Mouse (Mus musculus): ENCODE results near the gene Gm20489. TPM values are rescaled to one million over a fixed set of nuclear protein-coding genes. Genes with fewer than 3 reads are reported as not detected.

Gene Gm20489
- polyA plus RNA-seq, 1 experiment, result not detected

- TF ChIP-seq POLR2A (IDR thresholded peaks at IDR 0.05; ENCODE audit: borderline replicate concordance, low read depth, low read length) (no peak), CTCF (IDR thresholded peaks at IDR 0.05; ENCODE audit: low read depth, low read length) (no peak)
- Histone ChIP-seq H3K4me1 (ENCODE audit: control insufficient read depth, insufficient read depth, low read length) (peaks cover 14% of the 10 kb centered on the region), H3K4me3 (ENCODE audit: insufficient read depth, low read length) (peak overlapping the region; percentile 66), H3K27ac (ENCODE audit: insufficient read depth, low read depth, low read length) (no peak overlapping the region)
Observed at GRCm38 (mm10) chrX:101266631-101267030, 2.2 kb downstream of the Gm20489 start.

- Histone ChIP-seq H3K27ac (ENCODE audit: insufficient read depth, low read depth, low read length) (no peak within 1 kb of the TSS), H3K4me1 (ENCODE audit: control insufficient read depth, insufficient read depth, low read length) (peaks cover 27% of the 10 kb centered on the region), H3K4me3 (ENCODE audit: insufficient read depth, low read length) (no peak within 1 kb of the TSS)
- TF ChIP-seq POLR2A (IDR thresholded peaks at IDR 0.05; ENCODE audit: borderline replicate concordance, low read depth, low read length), result no peak
- no peak for TF ChIP-seq CTCF (IDR thresholded peaks at IDR 0.05; ENCODE audit: low read depth, low read length)
Observed at GRCm38 (mm10) chrX:101263892-101264291, 4.9 kb downstream of the Gm20489 start, which contains the start of gene Gm614. Gene Gm614, minus strand, starts transcription at chrX:101263992.

- H3K4me3 ChIP-seq (ENCODE audit: insufficient read depth, low read length), result no peak overlapping the region
- TF ChIP-seq POLR2A (IDR thresholded peaks at IDR 0.05; ENCODE audit: borderline replicate concordance, low read depth, low read length) (no peak), CTCF (IDR thresholded peaks at IDR 0.05; ENCODE audit: low read depth, low read length) (no peak)
Observed at GRCm38 (mm10) chrX:101260441-101261325, 8.1 kb downstream of the Gm20489 start.

GRCm38 (mm10) chrX:101256603-101257002 is 12.2 kb downstream of the Gm20489 start:
- Histone ChIP-seq H3K4me1 (ENCODE audit: control insufficient read depth, insufficient read depth, low read length) (peaks cover 22% of the 10 kb centered on the region), H3K27ac (ENCODE audit: insufficient read depth, low read depth, low read length) (no peak overlapping the region), H3K4me3 (ENCODE audit: insufficient read depth, low read length) (no peak overlapping the region)
- TF ChIP-seq CTCF (IDR thresholded peaks at IDR 0.05; ENCODE audit: low read depth, low read length), result no peak
- no peak for TF ChIP-seq POLR2A (IDR thresholded peaks at IDR 0.05; ENCODE audit: borderline replicate concordance, low read depth, low read length)

More at GRCm38 (mm10) chrX:101260441-101261325, 8.1 kb downstream of the Gm20489 start:
- peaks cover 17% of the 10 kb centered on the region for H3K4me1 ChIP-seq (ENCODE audit: control insufficient read depth, insufficient read depth, low read length)
- H3K27ac ChIP-seq (ENCODE audit: insufficient read depth, low read depth, low read length), result peak overlapping the region; percentile 78

GRCm38 (mm10) chrX:101254740-101255139 is 14.1 kb downstream of the Gm20489 start:
- Histone ChIP-seq H3K27ac (ENCODE audit: insufficient read depth, low read depth, low read length) (peak overlapping the region; percentile 45), H3K4me3 (ENCODE audit: insufficient read depth, low read length) (peak overlapping the region; percentile 75), H3K4me1 (ENCODE audit: control insufficient read depth, insufficient read depth, low read length) (peaks cover 10% of the 10 kb centered on the region)
- TF ChIP-seq POLR2A (IDR thresholded peaks at IDR 0.05; ENCODE audit: borderline replicate concordance, low read depth, low read length) (no peak), CTCF (IDR thresholded peaks at IDR 0.05; ENCODE audit: low read depth, low read length) (no peak)

GRCm38 (mm10) chrX:101253952-101254729 is 14.7 kb downstream of the Gm20489 start, which contains the start of gene Foxo4:
Gene Foxo4, plus strand, starts transcription at chrX:101254528.
- TF ChIP-seq CTCF (IDR thresholded peaks at IDR 0.05; ENCODE audit: low read depth, low read length), result no peak
- TF ChIP-seq POLR2A (IDR thresholded peaks at IDR 0.05; ENCODE audit: borderline replicate concordance, low read depth, low read length), result no peak

GRCm38 (mm10) chrX:101245011-101245410 is 23.8 kb downstream of the Gm20489 start:
- TF ChIP-seq POLR2A (IDR thresholded peaks at IDR 0.05; ENCODE audit: borderline replicate concordance, low read depth, low read length), result no peak
- Histone ChIP-seq H3K4me3 (ENCODE audit: insufficient read depth, low read length) (no peak overlapping the region), H3K4me1 (ENCODE audit: control insufficient read depth, insufficient read depth, low read length) (no peaks in the 10 kb centered on the region), H3K27ac (ENCODE audit: insufficient read depth, low read depth, low read length) (no peak overlapping the region)

More at GRCm38 (mm10) chrX:101253952-101254729, 14.7 kb downstream of the Gm20489 start, which contains the start of gene Foxo4:
- peak within 1 kb of the TSS; percentile 45 for H3K27ac ChIP-seq (ENCODE audit: insufficient read depth, low read depth, low read length)
- peak within 1 kb of the TSS; percentile 75 for H3K4me3 ChIP-seq (ENCODE audit: insufficient read depth, low read length)
- peaks cover 7% of the 10 kb centered on the region for H3K4me1 ChIP-seq (ENCODE audit: control insufficient read depth, insufficient read depth, low read length)

- TF ChIP-seq CTCF (IDR thresholded peaks at IDR 0.05; ENCODE audit: low read depth, low read length) (no peak), POLR2A (IDR thresholded peaks at IDR 0.05; ENCODE audit: borderline replicate concordance, low read depth, low read length) (no peak)
- peak overlapping the region; percentile 63 for H3K27ac ChIP-seq (ENCODE audit: insufficient read depth, low read depth, low read length)
- peaks cover 2% of the 10 kb centered on the region; the same call in 1 of the 2 replicates for H3K4me1 ChIP-seq (ENCODE audit: control insufficient read depth, insufficient read depth, low read length)
- peak overlapping the region; percentile 52 for H3K4me3 ChIP-seq (ENCODE audit: insufficient read depth, low read length)
Observed at GRCm38 (mm10) chrX:101222796-101223162, 46.0 kb downstream of the Gm20489 start.

- H3K27ac ChIP-seq (ENCODE audit: insufficient read depth, low read depth, low read length), result peak within 1 kb of the TSS; percentile 81
- H3K4me3 ChIP-seq (ENCODE audit: insufficient read depth, low read length), result peak within 1 kb of the TSS; percentile 94
- H3K4me1 ChIP-seq (ENCODE audit: control insufficient read depth, insufficient read depth, low read length), result peaks cover 2% of the 10 kb centered on the region; the same call in 1 of the 2 replicates
- TF ChIP-seq POLR2A (IDR thresholded peaks at IDR 0.05; ENCODE audit: borderline replicate concordance, low read depth, low read length), result no peak
- TF ChIP-seq CTCF (IDR thresholded peaks at IDR 0.05; ENCODE audit: low read depth, low read length), result no peak
Observed at GRCm38 (mm10) chrX:101221834-101222795, 46.7 kb downstream of the Gm20489 start, which contains the start of gene Snx12. Gene Snx12, minus strand, starts transcription at chrX:101222563.

Other genes with a start within 250 kb of the Gm20489 start
- gene Tex11, start 209.4 kb downstream of the Gm20489 start, polyA plus RNA-seq (2012; ENCODE audit: insufficient read depth, insufficient read length, missing spikeins), result not detected in 2 replicates
- gene Slc7a3, start 183.0 kb downstream of the Gm20489 start, polyA plus RNA-seq (2012; ENCODE audit: insufficient read depth, insufficient read length, missing spikeins), result 0.29 and 0.71 TPM in 2 replicates
- 55.8 and 66.5 TPM in 2 replicates for gene Snx12, start 46.5 kb downstream of the Gm20489 start, polyA plus RNA-seq (2012; ENCODE audit: insufficient read depth, insufficient read length, missing spikeins)
- gene Foxo4, start 14.5 kb downstream of the Gm20489 start, polyA plus RNA-seq (2012; ENCODE audit: insufficient read depth, insufficient read length, missing spikeins), result 27.9 and 29.2 TPM in 2 replicates
- 2.3 TPM in 1 of 2 replicates, not detected in the other for gene Gm614, start 5.0 kb downstream of the Gm20489 start, polyA plus RNA-seq (2012; ENCODE audit: insufficient read depth, insufficient read length, missing spikeins)
- 167 and 176 TPM in 2 replicates for gene Il2rg, start 768 bp downstream of the Gm20489 start, polyA plus RNA-seq (2012; ENCODE audit: insufficient read depth, insufficient read length, missing spikeins)
- gene Med12, start 5.0 kb upstream of the Gm20489 start, polyA plus RNA-seq (2012; ENCODE audit: insufficient read depth, insufficient read length, missing spikeins), result 64.7 and 73.5 TPM in 2 replicates
- not detected in 2 replicates for gene Nlgn3, start 30.1 kb upstream of the Gm20489 start, polyA plus RNA-seq (2012; ENCODE audit: insufficient read depth, insufficient read length, missing spikeins)
- not detected in 2 replicates for gene Gjb1, start 107.4 kb upstream of the Gm20489 start, polyA plus RNA-seq (2012; ENCODE audit: insufficient read depth, insufficient read length, missing spikeins)
- 34.3 and 41.8 TPM in 2 replicates for gene Zmym3, start 151.8 kb upstream of the Gm20489 start, polyA plus RNA-seq (2012; ENCODE audit: insufficient read depth, insufficient read length, missing spikeins)
- 242 and 247 TPM in 2 replicates for gene Nono, start 160.3 kb upstream of the Gm20489 start, polyA plus RNA-seq (2012; ENCODE audit: insufficient read depth, insufficient read length, missing spikeins)
- 1.2 TPM in 1 of 2 replicates, not detected in the other for gene Itgb1bp2, start 180.1 kb upstream of the Gm20489 start, polyA plus RNA-seq (2012; ENCODE audit: insufficient read depth, insufficient read length, missing spikeins)

All from bone marrow macrophage, adult 2 months (primary cell).